Mouse (Mus musculus): Measurements from ENCODE around the gene Ap1g1. TPM values are rescaled to one million over a fixed set of nuclear protein-coding genes. Genes with fewer than 3 reads are reported as not detected.
"Not testable (repeated sequence)": the region's sequence is repeated elsewhere in the genome, so short reads cannot be mapped to it uniquely, and the experiment has no call there.

Gene Ap1g1
- polyA plus RNA-seq, 1 experiment from 2014 or later = 35.7 TPM

- Histone ChIP-seq H3K4me2 (ENCODE audit: low read length) (no peak overlapping the region), H3K9ac (ENCODE audit: low read length) (no peak overlapping the region), H3K9me3 (replicated peaks; ENCODE audit: control insufficient read depth, low read length) (no peaks in the 10 kb centered on the region), H3K4me1 (ENCODE audit: control insufficient read depth, insufficient read depth, low read length) (no peaks in the 10 kb centered on the region), H3K27ac (ENCODE audit: low read depth, low read length) (no peak overlapping the region), H3K4me3 (ENCODE audit: low read depth, low read length) (no peak overlapping the region), H3K27me3 (replicated peaks; ENCODE audit: control insufficient read depth, insufficient read depth, low read length) (no peaks in the 10 kb centered on the region), H3K36me3 (ENCODE audit: control insufficient read depth, insufficient read depth, low read length) (no peaks in the 10 kb centered on the region)
- WGBS = 81% methylated on average over 12 of the region's 12 CpGs
- ATAC-seq = no peak
- no peak for DNase-seq (ENCODE audit: low spot score)
Measured at GRCm38 (mm10) chr8:109750699-109751098, 27.7 kb upstream of the Ap1g1 start.

- H3K4me1 ChIP-seq (ENCODE audit: control insufficient read depth, insufficient read depth, low read length) = no peaks in the 10 kb centered on the region
- ATAC-seq = no peak
- WGBS = 90% methylated on average over 20 of the region's 20 CpGs
Measured at GRCm38 (mm10) chr8:109751731-109752485, 26.4 kb upstream of the Ap1g1 start.

GRCm38 (mm10) chr8:109754696-109755095, 23.7 kb upstream of the Ap1g1 start:
- Histone ChIP-seq H3K4me1 (ENCODE audit: control insufficient read depth, insufficient read depth, low read length) (no peaks in the 10 kb centered on the region), H3K27ac (ENCODE audit: low read depth, low read length) (no peak overlapping the region), H3K27me3 (replicated peaks; ENCODE audit: control insufficient read depth, insufficient read depth, low read length) (no peaks in the 10 kb centered on the region), H3K36me3 (ENCODE audit: control insufficient read depth, insufficient read depth, low read length) (no peaks in the 10 kb centered on the region), H3K9me3 (replicated peaks; ENCODE audit: control insufficient read depth, low read length) (no peaks in the 10 kb centered on the region), H3K4me3 (ENCODE audit: low read depth, low read length) (no peak overlapping the region), H3K9ac (ENCODE audit: low read length) (no peak overlapping the region), H3K4me2 (ENCODE audit: low read length) (no peak overlapping the region)
- ATAC-seq = no peak
- WGBS = 90% methylated on average over 8 of the region's 8 CpGs
- DNase-seq (ENCODE audit: low spot score) = no peak

More at GRCm38 (mm10) chr8:109751731-109752485, 26.4 kb upstream of the Ap1g1 start:
- no peaks in the 10 kb centered on the region for H3K9me3 ChIP-seq (replicated peaks; ENCODE audit: control insufficient read depth, low read length)
- no peak for DNase-seq (ENCODE audit: low spot score)
- H3K4me3 ChIP-seq (ENCODE audit: low read depth, low read length) = no peak overlapping the region
- no peak overlapping the region for H3K27ac ChIP-seq (ENCODE audit: low read depth, low read length)
- no peaks in the 10 kb centered on the region for H3K27me3 ChIP-seq (replicated peaks; ENCODE audit: control insufficient read depth, insufficient read depth, low read length)
- H3K4me2 ChIP-seq (ENCODE audit: low read length) = no peak overlapping the region
- H3K9ac ChIP-seq (ENCODE audit: low read length) = no peak overlapping the region
- no peaks in the 10 kb centered on the region for H3K36me3 ChIP-seq (ENCODE audit: control insufficient read depth, insufficient read depth, low read length)

- H3K4me2 ChIP-seq (ENCODE audit: low read length); H3K9ac ChIP-seq (ENCODE audit: low read length); H3K4me3 ChIP-seq (ENCODE audit: low read depth, low read length); H3K9me3 ChIP-seq (replicated peaks; ENCODE audit: control insufficient read depth, low read length); ATAC-seq; H3K27ac ChIP-seq (ENCODE audit: low read depth, low read length); H3K36me3 ChIP-seq (ENCODE audit: control insufficient read depth, insufficient read depth, low read length); H3K27me3 ChIP-seq (replicated peaks; ENCODE audit: control insufficient read depth, insufficient read depth, low read length); DNase-seq (ENCODE audit: low spot score); H3K4me1 ChIP-seq (ENCODE audit: control insufficient read depth, insufficient read depth, low read length): not testable (repeated sequence)
- 74% methylated on average over 4 of the region's 4 CpGs for WGBS
Measured at GRCm38 (mm10) chr8:109755554-109755953, 22.8 kb upstream of the Ap1g1 start.

- WGBS = 70% methylated on average over 3 of the region's 3 CpGs
Measured at GRCm38 (mm10) chr8:109756849-109757248, 21.5 kb upstream of the Ap1g1 start.

GRCm38 (mm10) chr8:109759426-109759825, 18.9 kb upstream of the Ap1g1 start:
- no peak overlapping the region for H3K27ac ChIP-seq (ENCODE audit: low read depth, low read length)
- 0 out of 2 replicates have a peak, but pooled peaks cover 3% of the 10 kb centered on the region for H3K9me3 ChIP-seq (replicated peaks; ENCODE audit: control insufficient read depth, low read length)
- H3K36me3 ChIP-seq (ENCODE audit: control insufficient read depth, insufficient read depth, low read length) = no peaks in the 10 kb centered on the region
- no peak overlapping the region for H3K4me2 ChIP-seq (ENCODE audit: low read length)
- DNase-seq (ENCODE audit: low spot score) (no peak), ATAC-seq (no peak)
- no peak overlapping the region for H3K4me3 ChIP-seq (ENCODE audit: low read depth, low read length)
- WGBS = 90% methylated on average over 7 of the region's 7 CpGs
- no peaks in the 10 kb centered on the region for H3K4me1 ChIP-seq (ENCODE audit: control insufficient read depth, insufficient read depth, low read length)
- no peaks in the 10 kb centered on the region for H3K27me3 ChIP-seq (replicated peaks; ENCODE audit: control insufficient read depth, insufficient read depth, low read length)
- H3K9ac ChIP-seq (ENCODE audit: low read length) = no peak overlapping the region

More at GRCm38 (mm10) chr8:109756849-109757248, 21.5 kb upstream of the Ap1g1 start:
- DNase-seq (ENCODE audit: low spot score) (no peak), ATAC-seq (no peak)
- no peak overlapping the region for H3K27ac ChIP-seq (ENCODE audit: low read depth, low read length)
- no peaks in the 10 kb centered on the region for H3K9me3 ChIP-seq (replicated peaks; ENCODE audit: control insufficient read depth, low read length)
- H3K4me2 ChIP-seq (ENCODE audit: low read length) = no peak overlapping the region
- no peaks in the 10 kb centered on the region for H3K27me3 ChIP-seq (replicated peaks; ENCODE audit: control insufficient read depth, insufficient read depth, low read length)
- no peak overlapping the region for H3K4me3 ChIP-seq (ENCODE audit: low read depth, low read length)
- H3K36me3 ChIP-seq (ENCODE audit: control insufficient read depth, insufficient read depth, low read length) = no peaks in the 10 kb centered on the region
- no peaks in the 10 kb centered on the region for H3K4me1 ChIP-seq (ENCODE audit: control insufficient read depth, insufficient read depth, low read length)
- H3K9ac ChIP-seq (ENCODE audit: low read length) = no peak overlapping the region

GRCm38 (mm10) chr8:109760221-109760620, 18.1 kb upstream of the Ap1g1 start:
- DNase-seq (ENCODE audit: low spot score) = no peak
- H3K4me2 ChIP-seq (ENCODE audit: low read length) = no peak overlapping the region
- H3K4me3 ChIP-seq (ENCODE audit: low read depth, low read length) = no peak overlapping the region
- 53% methylated on average over 1 of the region's 1 CpGs for WGBS
- no peaks in the 10 kb centered on the region for H3K36me3 ChIP-seq (ENCODE audit: control insufficient read depth, insufficient read depth, low read length)
- H3K9me3 ChIP-seq (replicated peaks; ENCODE audit: control insufficient read depth, low read length) = 0 out of 2 replicates have a peak, but pooled peaks cover 3% of the 10 kb centered on the region
- no peaks in the 10 kb centered on the region for H3K27me3 ChIP-seq (replicated peaks; ENCODE audit: control insufficient read depth, insufficient read depth, low read length)
- H3K9ac ChIP-seq (ENCODE audit: low read length) = no peak overlapping the region
- H3K4me1 ChIP-seq (ENCODE audit: control insufficient read depth, insufficient read depth, low read length) = no peaks in the 10 kb centered on the region
- no peak overlapping the region for H3K27ac ChIP-seq (ENCODE audit: low read depth, low read length)
- no peak for ATAC-seq

- Histone ChIP-seq H3K9ac (ENCODE audit: low read length) (no peak overlapping the region), H3K4me3 (ENCODE audit: low read depth, low read length) (no peak overlapping the region)
- 91% methylated on average over 6 of the region's 6 CpGs for WGBS
Measured at GRCm38 (mm10) chr8:109764031-109764430, 14.3 kb upstream of the Ap1g1 start.

GRCm38 (mm10) chr8:109766081-109766480, 12.3 kb upstream of the Ap1g1 start:
- no peak overlapping the region for H3K4me2 ChIP-seq (ENCODE audit: low read length)
- H3K4me3 ChIP-seq (ENCODE audit: low read depth, low read length) = no peak overlapping the region
- 0 out of 2 replicates have a peak, but pooled peaks cover 3% of the 10 kb centered on the region for H3K9me3 ChIP-seq (replicated peaks; ENCODE audit: control insufficient read depth, low read length)
- WGBS = 73% methylated on average over 7 of the region's 7 CpGs
- H3K27me3 ChIP-seq (replicated peaks; ENCODE audit: control insufficient read depth, insufficient read depth, low read length) = no peaks in the 10 kb centered on the region
- H3K27ac ChIP-seq (ENCODE audit: low read depth, low read length) = no peak overlapping the region
- H3K9ac ChIP-seq (ENCODE audit: low read length) = no peak overlapping the region
- no peaks in the 10 kb centered on the region for H3K36me3 ChIP-seq (ENCODE audit: control insufficient read depth, insufficient read depth, low read length)
- no peaks in the 10 kb centered on the region for H3K4me1 ChIP-seq (ENCODE audit: control insufficient read depth, insufficient read depth, low read length)
- ATAC-seq (no peak), DNase-seq (ENCODE audit: low spot score) (no peak)

More at GRCm38 (mm10) chr8:109764031-109764430, 14.3 kb upstream of the Ap1g1 start:
- no peaks in the 10 kb centered on the region for H3K36me3 ChIP-seq (ENCODE audit: control insufficient read depth, insufficient read depth, low read length)
- DNase-seq (ENCODE audit: low spot score) (no peak), ATAC-seq (no peak)
- H3K27ac ChIP-seq (ENCODE audit: low read depth, low read length) = no peak overlapping the region
- H3K4me2 ChIP-seq (ENCODE audit: low read length) = no peak overlapping the region
- H3K4me1 ChIP-seq (ENCODE audit: control insufficient read depth, insufficient read depth, low read length) = no peaks in the 10 kb centered on the region
- no peaks in the 10 kb centered on the region for H3K27me3 ChIP-seq (replicated peaks; ENCODE audit: control insufficient read depth, insufficient read depth, low read length)
- 0 out of 2 replicates have a peak, but pooled peaks cover 3% of the 10 kb centered on the region for H3K9me3 ChIP-seq (replicated peaks; ENCODE audit: control insufficient read depth, low read length)
